Mouse (Mus musculus): ENCODE measurements around the gene 4930524B15Rik. TPM values are rescaled to one million over a fixed set of nuclear protein-coding genes. Genes with fewer than 3 reads are reported as not detected.

Gene 4930524B15Rik
- polyA plus RNA-seq (2015; fragmentation: Nextera tagmentation; extraction: Ambion mirVana) = not detected in 2 replicates

- H3K9me3 ChIP-seq (replicated peaks) = no peaks in the 10 kb centered on the region
- no peak within 1 kb of the TSS for H3K27ac ChIP-seq (replicated peaks)
- peak within 1 kb of the TSS; percentile 49 for H3K4me2 ChIP-seq (replicated peaks)
- H3K4me1 ChIP-seq = peaks cover 4% of the 10 kb centered on the region; the same call in 1 of the 2 replicates
- no peak within 1 kb of the TSS for H3K9ac ChIP-seq
- no peaks in the 10 kb centered on the region for H3K27me3 ChIP-seq
- 46% methylated on average over 49 of the region's 49 CpGs for WGBS
- ATAC-seq (ENCODE audit: insufficient number of reproducible peaks, low FRiP score, low TSS enrichment, low read depth) = no peak
- no peaks in the 10 kb centered on the region for H3K36me3 ChIP-seq
- peak within 1 kb of the TSS; percentile 29 for H3K4me3 ChIP-seq (replicated peaks)
These were observed at the start of gene 4930524B15Rik for GRCm38 (mm10) chr11:31965256-31966134. 4930524B15Rik (plus strand) TSS chr11:31965592.

GRCm38 (mm10) chr11:31917769-31918168 lies 47.6 kb upstream of the 4930524B15Rik start:
- no peak overlapping the region for H3K4me2 ChIP-seq (replicated peaks)
- no peak overlapping the region for H3K4me3 ChIP-seq (replicated peaks)
- no peak overlapping the region for H3K27ac ChIP-seq (replicated peaks)
- no peak overlapping the region for H3K9ac ChIP-seq
- 100% methylated on average over 1 of the region's 1 CpGs for whole genome bisulfite sequencing
- H3K36me3 ChIP-seq = peaks cover 5% of the 10 kb centered on the region; the same call in 1 of the 2 replicates
- no peaks in the 10 kb centered on the region for H3K4me1 ChIP-seq
- no peaks in the 10 kb centered on the region for H3K27me3 ChIP-seq
- H3K9me3 ChIP-seq (replicated peaks) = no peaks in the 10 kb centered on the region
- ATAC-seq (ENCODE audit: insufficient number of reproducible peaks, low FRiP score, low TSS enrichment, low read depth) = no peak

DNA sequence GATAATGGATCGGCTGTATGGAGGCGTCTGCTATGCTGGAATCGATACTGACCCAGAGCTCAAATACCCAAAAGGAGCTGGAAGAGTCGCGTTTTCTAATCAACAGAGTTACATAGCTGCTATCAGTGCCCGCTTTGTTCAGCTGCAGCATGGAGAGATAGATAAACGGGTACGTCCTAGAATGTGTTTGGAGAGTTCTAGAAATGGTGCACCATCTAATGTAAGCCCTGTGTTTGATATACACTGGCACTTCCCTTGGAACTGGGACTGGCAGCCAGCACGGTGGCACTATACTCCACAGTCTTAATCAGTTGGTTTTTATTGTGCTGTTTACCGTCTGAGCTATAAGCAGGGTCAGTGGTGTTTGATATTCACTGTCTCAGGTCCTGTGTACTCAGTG lies 35.3 kb upstream of the 4930524B15Rik start:
- Histone ChIP-seq H3K27ac (replicated peaks) (no peak overlapping the region), H3K9me3 (replicated peaks) (no peaks in the 10 kb centered on the region), H3K4me1 (no peaks in the 10 kb centered on the region), H3K27me3 (no peaks in the 10 kb centered on the region), H3K4me3 (replicated peaks) (no peak overlapping the region), H3K4me2 (replicated peaks) (no peak overlapping the region), H3K9ac (no peak overlapping the region), H3K36me3 (peaks cover 40% of the 10 kb centered on the region)
- ATAC-seq (ENCODE audit: insufficient number of reproducible peaks, low FRiP score, low TSS enrichment, low read depth) = no peak
- WGBS = 93% methylated on average over 10 of the region's 10 CpGs

DNA sequence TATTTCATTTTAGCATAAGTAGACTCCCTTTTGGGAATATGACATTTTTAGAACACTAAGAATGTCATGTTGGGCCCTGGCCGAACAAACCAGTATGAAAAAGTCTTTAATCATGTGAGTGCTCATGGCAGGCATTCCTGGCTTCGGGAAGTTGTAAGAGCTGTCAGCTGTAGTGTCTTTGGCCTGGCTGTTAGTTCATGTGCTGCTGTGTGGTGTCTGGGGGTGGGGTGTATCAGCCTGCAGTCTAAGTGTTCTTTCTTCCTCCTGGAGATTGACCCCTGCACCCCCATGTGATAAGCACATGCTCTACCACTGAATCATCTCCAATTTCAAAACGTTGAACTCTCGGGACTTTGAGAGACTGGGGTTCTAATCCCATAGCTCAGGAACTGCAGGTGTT lies 29.7 kb upstream of the 4930524B15Rik start:
- H3K27ac ChIP-seq (replicated peaks) = no peak overlapping the region
- H3K27me3 ChIP-seq = no peaks in the 10 kb centered on the region
- ATAC-seq (ENCODE audit: insufficient number of reproducible peaks, low FRiP score, low TSS enrichment, low read depth) = no peak
- H3K9me3 ChIP-seq (replicated peaks) = no peaks in the 10 kb centered on the region
- no peak overlapping the region for H3K9ac ChIP-seq
- H3K4me3 ChIP-seq (replicated peaks) = no peak overlapping the region
- no peak overlapping the region for H3K4me2 ChIP-seq (replicated peaks)
- 35% methylated on average over 4 of the region's 4 CpGs for WGBS
- no peaks in the 10 kb centered on the region for H3K4me1 ChIP-seq
- peaks cover 10% of the 10 kb centered on the region for H3K36me3 ChIP-seq

DNA sequence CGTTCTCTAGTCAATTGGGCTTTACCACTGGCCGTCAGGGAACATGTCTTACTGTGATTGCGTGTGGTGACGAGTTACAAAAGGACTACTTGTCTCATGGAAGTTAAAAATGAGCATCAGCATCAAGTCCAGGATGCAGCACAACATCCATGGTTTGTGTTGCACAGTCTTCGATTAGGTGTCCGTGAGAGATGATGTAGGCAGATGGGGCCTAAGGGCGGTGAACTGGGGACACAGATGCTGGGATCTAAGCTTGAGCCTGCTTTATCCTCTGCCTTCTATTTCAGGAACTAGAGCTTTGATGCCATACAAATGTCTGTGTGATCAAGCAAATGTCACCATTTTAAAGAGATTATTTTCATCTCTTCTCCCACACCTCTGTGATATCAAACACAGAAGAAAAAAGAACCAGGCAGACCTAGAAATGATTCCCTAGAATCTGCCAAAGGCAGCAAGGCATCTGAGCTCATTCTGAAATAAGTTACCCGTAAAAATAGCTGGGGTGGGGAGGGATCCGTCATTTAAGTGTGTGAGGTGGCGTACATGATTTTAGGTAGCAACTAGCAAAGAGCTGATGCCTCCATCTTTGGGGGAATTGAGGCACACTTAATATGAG lies 28.4 kb upstream of the 4930524B15Rik start:
- H3K9me3 ChIP-seq (replicated peaks) = no peaks in the 10 kb centered on the region
- no peak overlapping the region for H3K9ac ChIP-seq
- H3K4me1 ChIP-seq = no peaks in the 10 kb centered on the region
- WGBS = 90% methylated on average over 10 of the region's 10 CpGs
- no peak overlapping the region for H3K27ac ChIP-seq (replicated peaks)
- H3K36me3 ChIP-seq = no peaks in the 10 kb centered on the region
- no peak overlapping the region for H3K4me2 ChIP-seq (replicated peaks)
- no peaks in the 10 kb centered on the region for H3K27me3 ChIP-seq
- no peak for ATAC-seq (ENCODE audit: insufficient number of reproducible peaks, low FRiP score, low TSS enrichment, low read depth)
- H3K4me3 ChIP-seq (replicated peaks) = no peak overlapping the region

GRCm38 (mm10) chr11:31940898-31941639 lies 24.3 kb upstream of the 4930524B15Rik start:
- Histone ChIP-seq H3K4me2 (replicated peaks) (no peak overlapping the region), H3K36me3 (no peaks in the 10 kb centered on the region), H3K4me3 (replicated peaks) (no peak overlapping the region), H3K27ac (replicated peaks) (no peak overlapping the region), H3K9ac (no peak overlapping the region), H3K9me3 (replicated peaks) (no peaks in the 10 kb centered on the region), H3K4me1 (no peaks in the 10 kb centered on the region), H3K27me3 (no peaks in the 10 kb centered on the region)
- 73% methylated on average over 13 of the region's 13 CpGs for WGBS
- ATAC-seq (ENCODE audit: insufficient number of reproducible peaks, low FRiP score, low TSS enrichment, low read depth) = no peak

- Histone ChIP-seq H3K4me2 (replicated peaks) (no peak overlapping the region), H3K4me1 (no peaks in the 10 kb centered on the region), H3K27me3 (no peaks in the 10 kb centered on the region), H3K36me3 (no peaks in the 10 kb centered on the region), H3K9ac (no peak overlapping the region), H3K9me3 (replicated peaks) (no peaks in the 10 kb centered on the region), H3K27ac (replicated peaks) (no peak overlapping the region), H3K4me3 (replicated peaks) (no peak overlapping the region)
- no peak for ATAC-seq (ENCODE audit: insufficient number of reproducible peaks, low FRiP score, low TSS enrichment, low read depth)
- WGBS = 80% methylated on average over 4 of the region's 4 CpGs
These were observed 23.5 kb upstream of the 4930524B15Rik start for GRCm38 (mm10) chr11:31941640-31942638.

GRCm38 (mm10) chr11:31945471-31945870 lies 19.9 kb upstream of the 4930524B15Rik start:
- Histone ChIP-seq H3K36me3 (no peaks in the 10 kb centered on the region), H3K4me3 (replicated peaks) (no peak overlapping the region), H3K4me1 (peaks cover 10% of the 10 kb centered on the region), H3K9ac (no peak overlapping the region), H3K27me3 (peaks cover under 1% of the 10 kb centered on the region; the same call in 1 of the 2 replicates), H3K27ac (replicated peaks) (no peak overlapping the region), H3K4me2 (replicated peaks) (no peak overlapping the region), H3K9me3 (replicated peaks) (no peaks in the 10 kb centered on the region)
- no peak for ATAC-seq (ENCODE audit: insufficient number of reproducible peaks, low FRiP score, low TSS enrichment, low read depth)
- WGBS = 78% methylated on average over 3 of the region's 3 CpGs

DNA sequence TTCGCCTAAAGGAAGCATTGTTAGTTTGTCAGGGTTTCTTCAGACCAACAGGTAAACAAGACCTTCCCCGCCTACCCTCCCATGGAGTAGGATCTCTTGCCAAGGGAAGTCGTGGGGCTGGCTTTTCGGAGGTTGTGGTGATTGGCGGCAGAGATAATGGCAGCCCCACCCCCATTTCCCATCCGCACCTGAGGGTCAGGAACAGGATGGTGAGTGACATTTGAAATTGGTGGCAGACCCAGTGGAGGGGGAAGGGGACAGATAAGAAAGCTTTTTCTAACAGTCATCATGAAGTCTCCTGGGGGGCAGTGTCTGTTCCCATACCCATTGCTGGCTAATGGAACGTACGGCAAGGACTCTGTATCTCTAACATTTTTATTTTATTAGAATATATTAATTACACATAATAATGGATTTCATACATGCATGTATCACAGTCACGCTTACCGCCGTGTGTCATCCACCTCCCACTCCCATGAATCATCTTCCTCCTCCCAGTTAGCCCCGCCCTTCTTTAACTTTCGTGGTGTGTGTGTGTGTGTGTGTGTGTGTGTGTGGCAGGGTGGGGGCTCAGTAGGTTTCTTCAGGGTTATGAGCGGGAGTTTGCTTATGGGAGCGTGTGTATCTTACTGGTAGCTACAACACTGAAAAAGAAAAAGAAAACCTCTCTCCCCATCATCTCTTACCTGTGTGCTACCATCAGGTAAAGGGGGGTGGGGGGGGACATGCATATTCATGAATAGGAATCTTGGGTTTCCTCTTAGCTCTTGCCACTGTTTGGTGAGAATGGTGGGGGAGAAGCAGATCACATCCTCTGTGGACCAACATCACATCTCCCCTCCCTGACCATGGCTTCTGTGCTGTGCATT lies 16.7 kb upstream of the 4930524B15Rik start:
- Histone ChIP-seq H3K4me2 (replicated peaks) (peak overlapping the region; percentile 60), H3K4me1 (peaks cover 10% of the 10 kb centered on the region), H3K9me3 (replicated peaks) (no peaks in the 10 kb centered on the region), H3K4me3 (replicated peaks) (peak overlapping the region; percentile 47), H3K36me3 (no peaks in the 10 kb centered on the region), H3K9ac (peak overlapping the region; percentile 29; the same call in 1 of the 2 replicates), H3K27me3 (peaks cover 8% of the 10 kb centered on the region; the same call in 1 of the 2 replicates), H3K27ac (replicated peaks) (no peak overlapping the region)
- ATAC-seq (ENCODE audit: insufficient number of reproducible peaks, low FRiP score, low TSS enrichment, low read depth) = no peak
- 13% methylated on average over 15 of the region's 15 CpGs for WGBS
